Mouse (Mus musculus): ENCODE data around the gene Gm40193. TPM values are rescaled to one million over a fixed set of nuclear protein-coding genes. Genes with fewer than 3 reads are reported as not detected.

Gm40193 gene
- polyA plus RNA-seq, 1 experiment = not detected

GRCm38 (mm10) chr11:70566586-70566985 lies 33.8 kb upstream of the Gm40193 start:
- H3K27me3 ChIP-seq (replicated peaks) = no peaks in the 10 kb centered on the region
- H3K9me3 ChIP-seq = no peaks in the 10 kb centered on the region
- TF ChIP-seq FLI1 (IDR thresholded peaks at IDR 0.05; ENCODE audit: low read length) (no peak), GATA1 (IDR thresholded peaks at IDR 0.05; ENCODE audit: borderline replicate concordance, low read length) (no peak)
- H3K4me3 ChIP-seq (replicated peaks) = peak overlapping the region; percentile 38
- H3K36me3 ChIP-seq (replicated peaks; ENCODE audit: low read length) = peaks cover 59% of the 10 kb centered on the region
- peaks cover 87% of the 10 kb centered on the region for H3K4me1 ChIP-seq

GRCm38 (mm10) chr11:70564276-70564873 lies 31.6 kb upstream of the Gm40193 start:
- Histone ChIP-seq H3K27me3 (replicated peaks) (no peaks in the 10 kb centered on the region), H3K36me3 (replicated peaks; ENCODE audit: low read length) (peaks cover 46% of the 10 kb centered on the region), H3K4me3 (replicated peaks) (peak overlapping the region; percentile 98), H3K9me3 (no peaks in the 10 kb centered on the region), H3K4me1 (peaks cover 77% of the 10 kb centered on the region)
- TF ChIP-seq GATA1 (IDR thresholded peaks at IDR 0.05; ENCODE audit: borderline replicate concordance, low read length) = no peak
- no peak for TF ChIP-seq FLI1 (IDR thresholded peaks at IDR 0.05; ENCODE audit: low read length)

DNA sequence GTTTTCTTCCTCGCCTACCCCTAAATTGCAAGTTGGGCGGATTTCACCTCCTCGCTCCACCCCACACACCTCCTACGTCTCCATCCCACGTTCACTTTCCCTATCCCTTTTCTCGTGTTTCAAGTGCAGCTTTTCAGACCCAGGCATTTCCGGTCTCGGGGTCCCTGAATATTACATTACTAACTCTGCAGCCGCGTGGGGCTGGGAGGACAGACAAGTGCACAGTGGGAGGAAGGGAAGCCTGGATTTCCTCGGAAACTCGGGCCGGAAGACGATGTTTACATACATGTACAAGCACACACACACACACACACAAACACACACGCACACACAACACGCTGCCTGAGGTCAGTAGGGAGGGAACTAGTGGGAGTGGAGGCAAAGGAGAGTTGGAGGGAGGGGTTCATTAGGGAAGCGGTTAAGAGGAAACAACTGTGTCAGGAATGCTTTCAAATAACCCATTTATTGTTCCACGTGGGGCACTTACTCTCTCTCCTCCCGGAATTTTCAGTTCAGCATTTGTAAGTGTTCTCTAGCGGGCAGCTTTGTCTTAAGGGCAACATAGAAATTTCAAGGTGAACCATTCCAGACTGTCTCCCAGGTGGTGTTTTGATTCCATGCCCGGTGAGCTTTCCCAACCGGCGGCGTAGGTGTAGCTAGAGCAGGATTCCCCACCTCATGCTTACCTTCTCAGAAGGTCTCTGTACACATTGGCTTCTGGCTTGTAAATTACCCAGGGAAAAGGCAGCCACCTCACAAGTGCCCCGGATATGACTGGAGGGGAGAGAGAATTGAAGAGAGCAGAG lies 30.9 kb upstream of the Gm40193 start:
- no peak for TF ChIP-seq FLI1 (IDR thresholded peaks at IDR 0.05; ENCODE audit: low read length)
- no peak for TF ChIP-seq GATA1 (IDR thresholded peaks at IDR 0.05; ENCODE audit: borderline replicate concordance, low read length)
- Histone ChIP-seq H3K4me1 (peaks cover 77% of the 10 kb centered on the region), H3K27me3 (replicated peaks) (no peaks in the 10 kb centered on the region), H3K36me3 (replicated peaks; ENCODE audit: low read length) (peaks cover 39% of the 10 kb centered on the region), H3K9me3 (no peaks in the 10 kb centered on the region), H3K4me3 (replicated peaks) (peak overlapping the region; percentile 98)

GRCm38 (mm10) chr11:70562995-70563469 lies 30.3 kb upstream of the Gm40193 start:
- H3K36me3 ChIP-seq (replicated peaks; ENCODE audit: low read length) = peaks cover 32% of the 10 kb centered on the region
- H3K4me1 ChIP-seq = peaks cover 74% of the 10 kb centered on the region
- H3K4me3 ChIP-seq (replicated peaks) = peak overlapping the region; percentile 98
- no peaks in the 10 kb centered on the region for H3K27me3 ChIP-seq (replicated peaks)
- no peaks in the 10 kb centered on the region for H3K9me3 ChIP-seq
- no peak for TF ChIP-seq GATA1 (IDR thresholded peaks at IDR 0.05; ENCODE audit: borderline replicate concordance, low read length)
- no peak for TF ChIP-seq FLI1 (IDR thresholded peaks at IDR 0.05; ENCODE audit: low read length)

DNA sequence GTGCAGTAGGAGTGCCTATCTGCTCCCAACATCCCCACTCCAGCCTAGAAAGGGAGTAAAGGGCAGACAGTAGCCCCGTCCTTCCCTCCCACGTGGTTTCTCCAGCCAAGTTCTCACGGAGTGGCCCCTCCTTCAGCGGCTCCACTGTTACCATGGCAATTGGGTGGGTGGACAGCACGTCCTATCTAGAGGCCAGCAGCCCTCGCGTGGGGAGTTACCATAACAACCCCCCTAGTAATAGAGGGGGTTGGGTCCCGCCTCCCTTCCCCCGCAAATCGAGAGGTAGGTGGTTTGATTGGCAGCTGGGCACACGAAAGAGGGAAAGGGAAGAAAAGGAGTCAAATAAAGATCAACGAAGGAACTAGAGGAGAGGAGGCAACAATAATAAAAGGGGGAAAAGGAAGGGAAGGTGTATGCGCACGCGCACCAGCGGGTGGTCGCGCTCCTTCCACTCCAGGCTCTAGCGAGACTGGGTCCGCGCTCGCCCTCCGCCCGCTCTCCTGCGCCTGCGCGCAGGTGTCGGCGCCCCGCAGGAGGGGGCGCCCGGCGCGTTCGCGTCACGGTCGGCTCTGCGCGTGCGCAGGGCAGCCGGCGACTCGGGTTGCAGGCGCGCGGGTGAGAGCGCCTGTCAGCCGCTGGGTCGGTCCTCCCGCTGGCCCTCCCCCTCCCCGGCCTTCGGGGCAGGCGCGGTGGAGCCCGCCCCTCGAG lies 29.7 kb upstream of the Gm40193 start, which contains the start of gene Mink1:
Mink1 (plus strand) TSS at position 595 of the 708 bp plus-strand sequence.
- no peak for TF ChIP-seq FLI1 (IDR thresholded peaks at IDR 0.05; ENCODE audit: low read length)
- no peak for TF ChIP-seq GATA1 (IDR thresholded peaks at IDR 0.05; ENCODE audit: borderline replicate concordance, low read length)
- no peaks in the 10 kb centered on the region for H3K9me3 ChIP-seq
- H3K27me3 ChIP-seq (replicated peaks) = no peaks in the 10 kb centered on the region
- H3K4me1 ChIP-seq = peaks cover 74% of the 10 kb centered on the region
- peaks cover 32% of the 10 kb centered on the region for H3K36me3 ChIP-seq (replicated peaks; ENCODE audit: low read length)
- H3K4me3 ChIP-seq (replicated peaks) = peak within 1 kb of the TSS; percentile 98

DNA sequence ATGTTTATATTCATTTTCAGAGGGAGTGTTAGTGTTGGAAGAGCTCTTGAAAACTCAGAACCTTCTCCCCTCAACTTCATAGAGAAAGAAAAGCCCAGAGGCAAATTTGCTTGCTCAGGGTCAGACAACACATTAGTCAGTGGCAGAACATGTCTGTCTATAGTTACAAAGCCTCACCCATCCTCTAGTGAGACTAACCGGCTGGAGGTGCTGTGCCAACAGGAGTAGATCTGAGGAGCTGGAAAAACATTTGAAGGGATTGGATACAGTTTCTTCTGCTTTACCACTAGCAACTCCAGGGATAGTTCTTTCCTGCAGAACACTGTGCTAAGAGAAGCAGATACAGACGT lies 29.2 kb upstream of the Gm40193 start:
- Histone ChIP-seq H3K4me1 (peaks cover 72% of the 10 kb centered on the region), H3K27me3 (replicated peaks) (peaks cover 4% of the 10 kb centered on the region), H3K4me3 (replicated peaks) (peak overlapping the region; percentile 98), H3K36me3 (replicated peaks; ENCODE audit: low read length) (peaks cover 31% of the 10 kb centered on the region), H3K9me3 (no peaks in the 10 kb centered on the region)
- TF ChIP-seq FLI1 (IDR thresholded peaks at IDR 0.05; ENCODE audit: low read length) (no peak), GATA1 (IDR thresholded peaks at IDR 0.05; ENCODE audit: borderline replicate concordance, low read length) (no peak)

- H3K36me3 ChIP-seq (replicated peaks; ENCODE audit: low read length) = peaks cover 9% of the 10 kb centered on the region
- TF ChIP-seq FLI1 (IDR thresholded peaks at IDR 0.05; ENCODE audit: low read length) (no peak), GATA1 (IDR thresholded peaks at IDR 0.05; ENCODE audit: borderline replicate concordance, low read length) (no peak)
- no peaks in the 10 kb centered on the region for H3K9me3 ChIP-seq
- H3K4me3 ChIP-seq (replicated peaks) = no peak overlapping the region
- peaks cover 34% of the 10 kb centered on the region for H3K27me3 ChIP-seq (replicated peaks)
- peaks cover 59% of the 10 kb centered on the region for H3K4me1 ChIP-seq
Observed at GRCm38 (mm10) chr11:70557545-70557944, 24.8 kb upstream of the Gm40193 start.

- Histone ChIP-seq H3K4me3 (replicated peaks) (no peak overlapping the region), H3K36me3 (replicated peaks; ENCODE audit: low read length) (peaks cover 9% of the 10 kb centered on the region), H3K9me3 (no peaks in the 10 kb centered on the region), H3K4me1 (peaks cover 53% of the 10 kb centered on the region), H3K27me3 (replicated peaks) (peaks cover 45% of the 10 kb centered on the region)
- TF ChIP-seq FLI1 (IDR thresholded peaks at IDR 0.05; ENCODE audit: low read length) (no peak), GATA1 (IDR thresholded peaks at IDR 0.05; ENCODE audit: borderline replicate concordance, low read length) (no peak)
Observed at GRCm38 (mm10) chr11:70553940-70554339, 21.2 kb upstream of the Gm40193 start.

- Histone ChIP-seq H3K4me1 (peaks cover 42% of the 10 kb centered on the region), H3K4me3 (replicated peaks) (no peak overlapping the region), H3K9me3 (no peaks in the 10 kb centered on the region), H3K27me3 (replicated peaks) (peaks cover 42% of the 10 kb centered on the region), H3K36me3 (replicated peaks; ENCODE audit: low read length) (no peaks in the 10 kb centered on the region)
- TF ChIP-seq GATA1 (IDR thresholded peaks at IDR 0.05; ENCODE audit: borderline replicate concordance, low read length) = no peak
- TF ChIP-seq FLI1 (IDR thresholded peaks at IDR 0.05; ENCODE audit: low read length) = no peak
Observed at GRCm38 (mm10) chr11:70551526-70551925, 18.8 kb upstream of the Gm40193 start.
